Mouse (Mus musculus) lung, postnatal 25 days (tissue): ENCODE results near the gene Pitx1.

ENCODE experiments used
- DNase-seq: peaks from one replicate; pipeline ENCODE4 v3.0.0; 2022; ENCODE audit warnings: low spot score

The Pitx1 gene

DNA sequence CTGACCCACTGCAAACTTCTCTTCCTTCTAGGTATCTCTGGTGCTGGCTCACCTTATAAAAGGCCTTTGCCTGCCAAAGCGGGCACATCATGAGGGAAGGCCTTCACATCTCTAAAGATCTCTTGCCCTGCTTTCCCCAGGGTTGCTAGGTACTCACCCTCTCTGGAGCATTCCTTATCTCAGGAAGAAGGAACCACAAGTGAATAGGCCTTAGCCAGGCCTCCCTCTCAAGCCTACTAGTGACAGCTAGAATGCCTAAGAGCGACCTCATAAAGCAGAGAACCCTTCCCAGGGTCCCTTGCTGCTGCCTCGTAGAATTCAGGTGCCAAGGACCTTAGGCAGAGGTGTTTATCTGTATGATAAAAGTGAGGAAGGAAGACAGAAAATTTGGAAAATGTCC is 51.7 kb downstream of the Pitx1 start, which contains the start of gene Catsper3:
Catsper3 (plus strand) TSS at position 301 of the 400 bp plus-strand sequence.
- DNase-seq = no peak

DNA sequence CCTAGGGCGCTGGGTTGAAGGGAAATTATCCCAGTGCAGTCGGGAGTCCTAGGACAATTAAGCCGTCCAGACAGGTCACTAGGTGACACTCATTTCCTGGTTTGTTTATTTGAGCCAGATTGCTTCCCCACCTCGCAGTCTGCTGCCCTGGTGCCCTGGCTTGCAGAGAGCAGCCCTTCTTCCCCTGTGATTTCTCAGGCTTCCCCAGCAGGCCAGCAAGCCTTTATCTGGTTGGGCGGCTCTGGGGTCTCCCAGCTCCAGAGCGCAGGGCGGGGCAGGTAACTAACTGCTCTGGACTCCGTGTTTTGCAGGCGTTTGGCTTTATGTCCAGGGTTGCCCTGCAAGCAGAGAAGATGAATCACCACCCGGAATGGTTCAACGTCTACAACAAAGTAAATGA is 60.9 kb downstream of the Pitx1 start:
- DNase-seq = no peak
